17 mouse cellular contexts compared by ENCODE assay signal in genomic region chr9:22000296-22000695, GRCm38 (mm10). TPM values are rescaled to one million over a fixed set of nuclear protein-coding genes. Genes with fewer than 3 reads are reported as not detected.
DNase-seq lines count a peak whose midpoint lies in the region; ATAC-seq and TF ChIP-seq lines count a peak whose summit lies in the region.
"Had no signal": no experiment of that assay in that cellular context is flagged by ENCODE, and none has a peak within 500 bp of the region (broad histone marks: within the 10 kb centered on the region; RNA-seq: fewer than 3 reads in every experiment).

No protein-coding gene starts in this region.

- peak; percentile 74 for DNase-seq in adrenal gland, adult 2 months
- no peak for DNase-seq in adrenal gland, postnatal 25 days
- peak; percentile 49 for DNase-seq in adrenal gland, postnatal 10 days
- DNase-seq in adrenal gland, postnatal 14 days: peak; percentile 58
- no peak for DNase-seq in lung, postnatal 4 days
- no peak for DNase-seq in midbrain, postnatal 0 days (ENCODE audit: low spot score)
- DNase-seq: cerebellum, adult 11-12 months; cerebellum, adult 2 months; cerebellum, adult 9-10 months; cerebellum, postnatal 10 days; cerebellum, postnatal 25 days; forebrain, postnatal 0 days had no signal

- peaks cover 11% of the 10 kb centered on the region; the same call in 1 of the 2 replicates for H3K4me1 ChIP-seq in midbrain, postnatal 0 days (ENCODE audit: insufficient read depth, low read length)

- H3K4me3 ChIP-seq in midbrain, postnatal 0 days (ENCODE audit: low read depth, low read length): no peak overlapping the region
- H3K4me3 ChIP-seq: embryonic facial prominence, embryonic 10.5 days; embryonic facial prominence, embryonic 12.5 days; forebrain, embryonic 13.5 days; forebrain, embryonic 15.5 days had no signal

- no peak overlapping the region for H3K9ac ChIP-seq in midbrain, postnatal 0 days (replicated peaks; ENCODE audit: low read length, poor library complexity, severe bottlenecking)
- H3K9ac ChIP-seq: embryonic facial prominence, embryonic 12.5 days; forebrain, embryonic 13.5 days; forebrain, embryonic 15.5 days; forebrain, postnatal 0 days had no signal

- no peak overlapping the region for H3K27ac ChIP-seq in midbrain, postnatal 0 days (ENCODE audit: low read depth, low read length)
- H3K27ac ChIP-seq: embryonic facial prominence, embryonic 10.5 days; embryonic facial prominence, embryonic 12.5 days; forebrain, embryonic 13.5 days; forebrain, embryonic 15.5 days had no signal

- H3K36me3 ChIP-seq in midbrain, postnatal 0 days (ENCODE audit: insufficient read depth, low read length): no peaks in the 10 kb centered on the region; the same call in none of the 2 replicates

- WGBS in midbrain, postnatal 0 days: 94% methylated on average over 6 of the region's 6 CpGs

- no peaks in the 10 kb centered on the region for H3K27me3 ChIP-seq in midbrain, postnatal 0 days (ENCODE audit: insufficient read depth, low read length)
- H3K27me3 ChIP-seq: embryonic facial prominence, embryonic 12.5 days; forebrain, embryonic 13.5 days; forebrain, embryonic 15.5 days had no signal

- no peaks in the 10 kb centered on the region for H3K9me3 ChIP-seq in midbrain, postnatal 0 days (ENCODE audit: low read length)
- H3K9me3 ChIP-seq: embryonic facial prominence, embryonic 10.5 days; embryonic facial prominence, embryonic 12.5 days; forebrain, embryonic 13.5 days; forebrain, embryonic 15.5 days had no signal

- TF ChIP-seq CTCF in midbrain, postnatal 0 days (IDR thresholded peaks at IDR 0.05): no peak

- no peak for ATAC-seq in midbrain, postnatal 0 days (ENCODE audit: low FRiP score)
- ATAC-seq: forebrain, embryonic 13.5 days; forebrain, embryonic 15.5 days; forebrain, postnatal 0 days had no signal

- no peak overlapping the region for H3K4me2 ChIP-seq in midbrain, postnatal 0 days (ENCODE audit: low read depth, low read length, poor library complexity, severe bottlenecking)
- H3K4me2 ChIP-seq: embryonic facial prominence, embryonic 12.5 days; forebrain, embryonic 13.5 days; forebrain, embryonic 15.5 days had no signal

RNA-seq across cellular contexts. Expression of gene Ccdc151, which starts 2.1 kb away (rescaled TPM):
- 1 to 10 TPM in 1 of 2 experiments, under 1 TPM in 1; 0.73 to 1.0 TPM for total RNA-seq in adrenal gland, adult 2 months (2021)
- 0.47 and 0.73 TPM in 2 replicates for polyA plus RNA-seq in adrenal gland, adult 2 months (2012; rRNA removed)
- total RNA-seq in adrenal gland, postnatal 25 days (2021): 1.3 and 3.7 TPM in 2 replicates
- under 1 TPM; 0.39 to 1.00 TPM for total RNA-seq in adrenal gland, postnatal 10 days (2021)
- total RNA-seq in adrenal gland, postnatal 14 days (2021): 0.45 and 0.56 TPM in 2 replicates
- total RNA-seq in midbrain, postnatal 0 days (2014; rRNA removed): 4.3 and 5.8 TPM in 2 replicates
- 5.0 and 5.1 TPM in 2 replicates for polyA plus RNA-seq in midbrain, postnatal 0 days (2015; fragmentation: Nextera tagmentation; extraction: Ambion mirVana)

RNA-seq across cellular contexts. Expression of gene Prkcsh, which starts 2.3 kb away (rescaled TPM):
- 100 to 1,000 TPM; 166 to 175 TPM for total RNA-seq in adrenal gland, adult 2 months (2021)
- polyA plus RNA-seq in adrenal gland, adult 2 months (2012; rRNA removed): 136 and 209 TPM in 2 replicates
- 161 and 164 TPM in 2 replicates for total RNA-seq in adrenal gland, postnatal 25 days (2021)
- 100 to 1,000 TPM; 116 to 119 TPM for total RNA-seq in adrenal gland, postnatal 10 days (2021)
- 133 and 135 TPM in 2 replicates for total RNA-seq in adrenal gland, postnatal 14 days (2021)
- total RNA-seq in midbrain, postnatal 0 days (2014; rRNA removed): 71.9 and 85.8 TPM in 2 replicates
- 62.8 and 64.9 TPM in 2 replicates for polyA plus RNA-seq in midbrain, postnatal 0 days (2015; fragmentation: Nextera tagmentation; extraction: Ambion mirVana)

RNA-seq across cellular contexts. Expression of gene Rgl3, which starts 11.1 kb away (rescaled TPM):
- 10 to 100 TPM; 14.2 to 46.9 TPM for total RNA-seq in adrenal gland, adult 2 months (2021)
- 137 and 177 TPM in 2 replicates for polyA plus RNA-seq in adrenal gland, adult 2 months (2012; rRNA removed)
- total RNA-seq in adrenal gland, postnatal 25 days (2021): 33.9 and 66.9 TPM in 2 replicates
- total RNA-seq in adrenal gland, postnatal 10 days (2021): 10 to 100 TPM; 16.2 to 23.0 TPM
- 18.1 and 19.0 TPM in 2 replicates for total RNA-seq in adrenal gland, postnatal 14 days (2021)
- total RNA-seq in midbrain, postnatal 0 days (2014; rRNA removed): 0.76 and 2.8 TPM in 2 replicates
- 0.85 and 1.1 TPM in 2 replicates for polyA plus RNA-seq in midbrain, postnatal 0 days (2015; fragmentation: Nextera tagmentation; extraction: Ambion mirVana)
- total RNA-seq: MEL had no signal

RNA-seq across cellular contexts. Expression of gene Epor, which starts 37.0 kb away (rescaled TPM):
- 1 to 10 TPM; 1.5 to 2.7 TPM for total RNA-seq in adrenal gland, adult 2 months (2021)
- polyA plus RNA-seq in adrenal gland, adult 2 months (2012; rRNA removed): 3.7 and 6.0 TPM in 2 replicates
- total RNA-seq in adrenal gland, postnatal 25 days (2021): 1.6 and 1.8 TPM in 2 replicates
- 1 to 10 TPM; 7.0 to 9.1 TPM for total RNA-seq in adrenal gland, postnatal 10 days (2021)
- 3.8 and 4.1 TPM in 2 replicates for total RNA-seq in adrenal gland, postnatal 14 days (2021)
- 2.7 TPM in 1 of 2 replicates, not detected in the other for total RNA-seq in midbrain, postnatal 0 days (2014; rRNA removed)
- 1.7 and 1.9 TPM in 2 replicates for polyA plus RNA-seq in midbrain, postnatal 0 days (2015; fragmentation: Nextera tagmentation; extraction: Ambion mirVana)

RNA-seq across cellular contexts. Expression of gene Swsap1, which starts 44.7 kb away (rescaled TPM):
- 10 to 100 TPM; 14.2 to 18.6 TPM for total RNA-seq in adrenal gland, adult 2 months (2021)
- 12.4 and 20.2 TPM in 2 replicates for polyA plus RNA-seq in adrenal gland, adult 2 months (2012; rRNA removed)
- 14.0 and 19.4 TPM in 2 replicates for total RNA-seq in adrenal gland, postnatal 25 days (2021)
- total RNA-seq in adrenal gland, postnatal 10 days (2021): 10 to 100 TPM; 11.9 to 15.1 TPM
- 13.1 and 13.7 TPM in 2 replicates for total RNA-seq in adrenal gland, postnatal 14 days (2021)
- 33.7 and 38.6 TPM in 2 replicates for total RNA-seq in midbrain, postnatal 0 days (2014; rRNA removed)
- polyA plus RNA-seq in midbrain, postnatal 0 days (2015; fragmentation: Nextera tagmentation; extraction: Ambion mirVana): 7.1 and 8.0 TPM in 2 replicates

Comparison
In these comparisons a context has a peak if more than half of its experiments do, and no peak if none do; other contexts are left out.
1. DNase-seq: peak in adrenal gland, adult 2 months (single experiment), adrenal gland, postnatal 10 days (single experiment) and adrenal gland, postnatal 14 days (single experiment); none in adrenal gland, postnatal 25 days (single experiment), lung, postnatal 4 days (0 of 2) and midbrain, postnatal 0 days (single experiment).